Mouse (Mus musculus) CH12.LX (cell line): ENCODE measurements around the gene Nfia.

Experiments used
- CTCF ChIP-seq, 2 experiments: IDR thresholded peaks in 1 of 2; conservative IDR thresholded peaks in 1 of 2; 2 replicates each; pipeline ENCODE4 v1.5.1; 2011 to 2012; ENCODE audit warnings: low read depth in 2 of 2, low read length in 2 of 2, improper control_type of control experiment in 1 of 2, inconsistent platforms in 1 of 2, mild to moderate bottlenecking in 1 of 2, moderate library complexity in 1 of 2
- E2F4 ChIP-seq: IDR thresholded peaks from 2 replicates; pipeline ENCODE4 v1.6.1; 2011; ENCODE audit warnings: low read depth, low read length, improper control_type of control experiment; ENCODE audit not compliant: insufficient replicate concordance
- EP300 ChIP-seq: IDR thresholded peaks from 2 replicates; pipeline ENCODE4 v1.6.1; 2011; ENCODE audit warnings: low read length, improper control_type of control experiment
- MAFK ChIP-seq: IDR thresholded peaks from 2 replicates; pipeline ENCODE4 v1.6.1; 2011; ENCODE audit warnings: low read length, improper control_type of control experiment; ENCODE audit not compliant: insufficient replicate concordance
- MAX ChIP-seq: IDR thresholded peaks from 2 replicates; pipeline ENCODE4 v1.6.1; 2011; ENCODE audit warnings: low read length, improper control_type of control experiment
- ZC3H11A ChIP-seq: IDR thresholded peaks from 2 replicates; pipeline ENCODE4 v1.6.1; 2012; ENCODE audit warnings: low read depth, mild to moderate bottlenecking, inconsistent platforms, low read length, improper control_type of control experiment

DNA sequence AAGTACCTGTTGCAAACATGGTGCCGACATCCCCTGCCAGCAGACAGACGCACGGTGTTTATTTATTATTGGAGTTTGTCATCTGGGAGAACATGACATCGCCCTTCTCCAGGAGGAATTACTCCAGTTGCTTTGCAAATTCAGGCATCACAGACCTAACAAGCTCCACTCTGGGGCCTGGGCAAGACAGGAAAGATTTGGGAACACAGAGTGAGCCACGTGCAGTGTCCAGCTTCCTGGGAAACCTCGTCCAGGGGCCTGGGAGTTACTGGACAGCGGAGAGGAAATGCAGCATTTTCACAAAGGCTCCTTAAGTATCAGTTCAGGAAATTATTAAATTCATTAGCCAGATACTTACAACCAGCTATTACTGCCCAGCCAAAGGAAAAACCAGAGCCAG is 277.1 kb downstream of the Nfia start:
- TF ChIP-seq CTCF (conservative IDR thresholded peaks at IDR 0.05 in 1 of 2, IDR thresholded peaks at IDR 0.05 in 1 of 2; ENCODE audit: low read depth in 2 of 2, low read length in 2 of 2): no peak
- no peak for TF ChIP-seq ZC3H11A
- TF ChIP-seq E2F4: no peak
- TF ChIP-seq EP300: no peak
- no peak for TF ChIP-seq MAFK
- TF ChIP-seq MAX: no peak
